Mouse (Mus musculus) liver, embryonic 16.5 days (tissue): ENCODE data around the gene Tcl1b1. TPM values are rescaled to one million over a fixed set of nuclear protein-coding genes. Genes with fewer than 3 reads are reported as not detected.
"Not testable (repeated sequence)": the region's sequence is repeated elsewhere in the genome, so short reads cannot be mapped to it uniquely, and the experiment has no call there.

ENCODE experiments used
- ATAC-seq: fragments of 200-750 bp; cut with Nextera tagmentation; 2 replicates; pipeline ENCODE4 v1.8.0; 2017; ENCODE audit warnings: low read depth, mild to moderate bottlenecking, moderate number of reproducible peaks, moderate library complexity
- H3K27ac ChIP-seq: fragments of 300-500 bp; sonication (generic); 2 replicates; pipeline ENCODE4 v1.5.1; 2014; ENCODE audit warnings: mild to moderate bottlenecking, low read length
- H3K27me3 ChIP-seq: fragments of 300-500 bp; sonication (generic); 2 replicates; pipeline ENCODE4 v1.6.1; 2014; ENCODE audit warnings: low read depth, low read length, mixed read lengths; ENCODE audit not compliant: control insufficient read depth, insufficient read depth
- H3K36me3 ChIP-seq: fragments of 300-500 bp; sonication (generic); 2 replicates; pipeline ENCODE4 v1.6.1; 2014; ENCODE audit warnings: mild to moderate bottlenecking; ENCODE audit not compliant: control insufficient read depth, insufficient read depth
- H3K4me1 ChIP-seq: fragments of 300-500 bp; sonication (generic); 2 replicates; pipeline ENCODE4 v1.6.1; 2014; ENCODE audit warnings: low read depth, low read length, mixed read lengths; ENCODE audit not compliant: control insufficient read depth
- H3K4me2 ChIP-seq: fragments of 300-500 bp; sonication (generic); 2 replicates; pipeline ENCODE4 v1.6.1; 2014; ENCODE audit warnings: low read depth, low read length, mixed read lengths
- H3K4me3 ChIP-seq: fragments of 300-500 bp; sonication (generic); 2 replicates; pipeline ENCODE4 v1.5.1; 2014; ENCODE audit warnings: low read depth, mild to moderate bottlenecking, low read length
- H3K9ac ChIP-seq: fragments of 300-500 bp; sonication (generic); 2 replicates; pipeline ENCODE4 v1.6.1; 2014; ENCODE audit warnings: low read depth, low read length
- H3K9me3 ChIP-seq: fragments of 300-500 bp; sonication (generic); replicated peaks from 2 replicates; pipeline ENCODE4 v1.6.1; 2016; ENCODE audit warnings: low read length; ENCODE audit not compliant: control insufficient read depth
- WGBS: fragments of 180-500 bp; shearing (Covaris S2); extraction: QIAGEN DNeasy Blood & Tissue Kit; methylation state at CpG from one replicate; pipeline ENCODE4 v1.1.7; 2014; ENCODE audit not compliant: insufficient replicate concordance; 5-methylcytosine and 5-hydroxymethylcytosine counted together
- polyA plus RNA-seq: library from polyadenylated mRNA; unstranded; fragments of >200 nt; fragmentation: Nextera tagmentation; extraction: Ambion mirVana; gene quantifications from 2 replicates; pipeline ENCODE4 v1.2.1, GENCODE M21; 2015

Tcl1b1 gene
- polyA plus RNA-seq, 1 experiment from 2014 or later, result not detected

DNA sequence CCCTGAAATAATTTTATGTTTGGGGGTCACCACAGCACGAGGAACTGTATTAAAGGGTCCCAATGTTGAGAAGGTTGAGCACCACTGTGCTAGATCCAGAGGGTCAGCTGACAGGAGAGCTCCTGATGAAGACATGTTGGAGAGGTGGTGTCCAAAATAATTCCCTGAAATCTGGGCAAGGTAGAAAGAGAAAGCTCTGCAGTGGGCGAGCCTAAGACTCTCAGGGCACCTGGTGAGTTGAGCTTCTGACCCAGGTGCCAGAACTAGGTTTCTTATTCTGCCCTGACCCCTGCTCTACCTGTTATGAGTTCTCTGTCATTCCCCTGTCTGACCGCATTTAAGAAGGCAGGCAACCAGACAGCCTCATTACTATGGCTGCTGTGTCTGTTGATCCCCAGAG, 16.6 kb downstream of the Tcl1b1 start, which contains the start of gene Tcl1b5:
TSS of gene Tcl1b5 (plus strand) at position 301 of the 400 bp plus-strand sequence.
- not testable (repeated sequence) for H3K36me3 ChIP-seq, H3K27ac ChIP-seq, H3K4me3 ChIP-seq, H3K4me2 ChIP-seq, H3K9me3 ChIP-seq, ATAC-seq, H3K27me3 ChIP-seq, H3K9ac ChIP-seq, H3K4me1 ChIP-seq
- 33% methylated on average over 3 of the region's 3 CpGs for WGBS

- H3K4me1 ChIP-seq, H3K27me3 ChIP-seq, H3K36me3 ChIP-seq, H3K4me3 ChIP-seq, ATAC-seq, H3K9me3 ChIP-seq, H3K4me2 ChIP-seq, H3K9ac ChIP-seq, H3K27ac ChIP-seq: not testable (repeated sequence)
- 16% methylated on average over 4 of the region's 4 CpGs for WGBS
Observed at GRCm38 (mm10) chr12:105181040-105181644, 21.7 kb downstream of the Tcl1b1 start.

- not testable (repeated sequence) for H3K27me3 ChIP-seq, H3K4me2 ChIP-seq, H3K9me3 ChIP-seq, ATAC-seq, H3K36me3 ChIP-seq, H3K27ac ChIP-seq, H3K4me1 ChIP-seq, H3K4me3 ChIP-seq, H3K9ac ChIP-seq
- 15% methylated on average over 2 of the region's 2 CpGs for WGBS
Observed at GRCm38 (mm10) chr12:105188980-105189379, 29.5 kb downstream of the Tcl1b1 start.

GRCm38 (mm10) chr12:105190743-105191142, 31.3 kb downstream of the Tcl1b1 start, which contains the start of gene Tcl1b3:
TSS of gene Tcl1b3 (plus strand) at chr12:105191043.
- H3K4me1 ChIP-seq, H3K4me2 ChIP-seq, H3K4me3 ChIP-seq, H3K9ac ChIP-seq, H3K36me3 ChIP-seq, H3K27ac ChIP-seq, H3K9me3 ChIP-seq, ATAC-seq, H3K27me3 ChIP-seq: not testable (repeated sequence)
- 66% methylated on average over 6 of the region's 6 CpGs for WGBS

- not testable (repeated sequence) for H3K4me2 ChIP-seq
Observed at GRCm38 (mm10) chr12:105199684-105200497, 40.4 kb downstream of the Tcl1b1 start.

DNA sequence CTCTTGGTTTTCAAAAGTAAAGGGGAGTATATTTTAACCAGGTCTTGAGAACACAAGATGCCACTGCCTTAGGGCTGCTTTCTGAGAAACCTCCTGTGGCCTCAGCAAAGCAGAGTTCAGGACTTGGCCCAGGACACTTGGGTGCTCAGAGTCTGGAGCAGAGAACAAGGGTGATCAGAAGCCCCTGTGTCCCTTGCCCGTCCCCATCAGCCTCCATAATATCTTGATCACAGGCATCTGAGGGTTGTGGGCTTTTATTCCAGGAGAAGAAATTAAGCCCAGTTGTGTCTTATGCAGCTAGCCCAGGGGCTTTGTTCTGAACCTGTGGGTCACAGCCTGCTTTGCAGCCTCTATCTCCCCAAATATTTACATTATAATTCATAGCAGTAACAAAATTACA, 42.2 kb downstream of the Tcl1b1 start, which contains the start of gene Tcl1b4:
TSS of gene Tcl1b4 (plus strand) at position 301 of the 400 bp plus-strand sequence.
- not testable (repeated sequence) for H3K9ac ChIP-seq, H3K9me3 ChIP-seq, H3K27me3 ChIP-seq, H3K4me2 ChIP-seq, ATAC-seq, H3K36me3 ChIP-seq, H3K4me3 ChIP-seq, H3K4me1 ChIP-seq, H3K27ac ChIP-seq
- 53% methylated on average over 1 of the region's 1 CpGs for WGBS

More at GRCm38 (mm10) chr12:105199684-105200497, 40.4 kb downstream of the Tcl1b1 start:
- not testable (repeated sequence) for H3K36me3 ChIP-seq, ATAC-seq, H3K27ac ChIP-seq, H3K4me1 ChIP-seq, H3K27me3 ChIP-seq, H3K9me3 ChIP-seq, H3K9ac ChIP-seq, H3K4me3 ChIP-seq
- 47% methylated on average over 7 of the region's 7 CpGs for WGBS

GRCm38 (mm10) chr12:105207071-105207470, 47.6 kb downstream of the Tcl1b1 start:
- no peaks in the 10 kb centered on the region for H3K36me3 ChIP-seq
- 39% methylated on average over 1 of the region's 1 CpGs for WGBS
- ATAC-seq, result no peak
- H3K27ac ChIP-seq, result no peak overlapping the region
- no peaks in the 10 kb centered on the region for H3K4me1 ChIP-seq
- no peaks in the 10 kb centered on the region for H3K27me3 ChIP-seq
- H3K9ac ChIP-seq, result no peak overlapping the region
- H3K9me3 ChIP-seq, result no peaks in the 10 kb centered on the region
- no peak overlapping the region for H3K4me3 ChIP-seq
- H3K4me2 ChIP-seq, result no peak overlapping the region

DNA sequence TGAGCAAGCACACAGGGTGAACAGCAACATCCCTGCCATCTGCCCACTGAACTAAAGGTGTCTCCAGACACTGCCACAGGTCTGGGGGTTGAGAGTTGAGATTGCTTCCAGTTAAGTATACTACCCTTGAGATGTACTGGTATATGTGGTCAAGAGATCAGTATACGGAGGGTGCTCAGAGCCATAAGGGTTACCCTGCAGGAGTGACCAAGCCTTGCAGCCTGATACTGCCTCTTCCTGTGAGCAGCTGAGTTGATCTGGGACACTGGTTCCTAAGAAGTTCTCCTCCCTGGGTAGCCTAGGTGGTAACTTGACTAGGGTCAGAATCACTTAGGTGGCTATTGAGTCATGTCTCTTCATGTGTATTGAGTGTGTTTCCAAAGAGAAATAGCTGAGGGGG, 49.0 kb downstream of the Tcl1b1 start:
- WGBS, result 72% methylated on average over 1 of the region's 1 CpGs
- ATAC-seq, result no peak
- Histone ChIP-seq H3K9me3 (no peaks in the 10 kb centered on the region), H3K36me3 (no peaks in the 10 kb centered on the region), H3K4me1 (no peaks in the 10 kb centered on the region), H3K27me3 (no peaks in the 10 kb centered on the region), H3K4me2 (no peak overlapping the region), H3K4me3 (no peak overlapping the region), H3K27ac (no peak overlapping the region), H3K9ac (no peak overlapping the region)

- 75% methylated on average over 7 of the region's 7 CpGs for WGBS
- Histone ChIP-seq H3K4me3 (no peak overlapping the region), H3K27me3 (no peaks in the 10 kb centered on the region), H3K4me1 (no peaks in the 10 kb centered on the region), H3K9me3 (no peaks in the 10 kb centered on the region), H3K27ac (no peak overlapping the region), H3K4me2 (no peak overlapping the region), H3K36me3 (no peaks in the 10 kb centered on the region), H3K9ac (no peak overlapping the region)
- ATAC-seq, result no peak
Observed at GRCm38 (mm10) chr12:105209231-105209630, 49.7 kb downstream of the Tcl1b1 start.
